Mouse (Mus musculus): ENCODE measurements around the gene Srsf6.
"Not testable (repeated sequence)": the region's sequence is repeated elsewhere in the genome, so short reads cannot be mapped to it uniquely, and the experiment has no call there.

- TF ChIP-seq CTCF, POLR2A (IDR thresholded peaks at IDR 0.05; ENCODE audit: extremely low read depth, insufficient read depth, low read length): not testable (repeated sequence)
Measured at GRCm38 (mm10) chr2:162899256-162899655, 32.1 kb upstream of the Srsf6 start.
